Mouse (Mus musculus) myocyte (in vitro differentiated cells): ENCODE results near the gene Ccdc155. TPM values are rescaled to one million over a fixed set of nuclear protein-coding genes. Genes with fewer than 3 reads are reported as not detected.
"Not testable (repeated sequence)": the region's sequence is repeated elsewhere in the genome, so short reads cannot be mapped to it uniquely, and the experiment has no call there.

Source experiments
- H3K27me3 ChIP-seq: one replicate; pipeline ENCODE4 v1.6.1; 2011; ENCODE audit not compliant: control insufficient read depth, insufficient read depth, insufficient read length
- H3K36me3 ChIP-seq: one replicate; pipeline ENCODE4 v1.6.1; 2011; ENCODE audit not compliant: control insufficient read depth, insufficient read depth
- H3K4me2 ChIP-seq: one replicate; pipeline ENCODE4 v1.6.1; 2011; ENCODE audit warnings: low read depth, control low read depth
- H3K4me3 ChIP-seq: one replicate; pipeline ENCODE4 v1.5.1; 2011; ENCODE audit warnings: mild to moderate bottlenecking, control low read depth, moderate library complexity
- H3K79me2 ChIP-seq: one replicate; pipeline ENCODE4 v1.6.1; 2011; ENCODE audit not compliant: control insufficient read depth, insufficient read depth
- H3ac ChIP-seq: one replicate; pipeline ENCODE4 v1.6.1; 2011; ENCODE audit not compliant: control insufficient read depth, insufficient read length
- CEBPB ChIP-seq: IDR thresholded peaks from 2 replicates; pipeline ENCODE4 v1.6.1; 2011; ENCODE audit warnings: mild to moderate bottlenecking, moderate library complexity; ENCODE audit not compliant: poor library complexity, insufficient read depth, severe bottlenecking
- E2F4 ChIP-seq: IDR thresholded peaks from one replicate; pipeline ENCODE4 v1.6.1; 2011; ENCODE audit warnings: mild to moderate bottlenecking, control low read depth, moderate library complexity; ENCODE audit not compliant: insufficient read depth
- MAX ChIP-seq: IDR thresholded peaks from one replicate; pipeline ENCODE4 v1.6.1; 2011; ENCODE audit warnings: low read depth, mild to moderate bottlenecking, control low read depth
- MYOD1 ChIP-seq, 3 experiments: IDR thresholded peaks; one replicate each; pipeline ENCODE4 v1.6.1; 2011; ENCODE audit warnings: control low read depth in 2 of 3, low read depth in 2 of 3, mild to moderate bottlenecking in 2 of 3, moderate library complexity in 1 of 3; ENCODE audit not compliant: insufficient read length in 2 of 3, control insufficient read depth in 1 of 3
- MYOG ChIP-seq, 3 experiments: IDR thresholded peaks; one replicate each; pipeline ENCODE4 v1.6.1; 2011; ENCODE audit warnings: control low read depth in 2 of 3, low read depth in 2 of 3, mild to moderate bottlenecking in 2 of 3; ENCODE audit not compliant: insufficient read length in 2 of 3, control insufficient read depth in 1 of 3, insufficient read depth in 1 of 3
- POLR2A ChIP-seq: IDR thresholded peaks from one replicate; pipeline ENCODE4 v1.6.1; 2011; ENCODE audit warnings: low read depth, mild to moderate bottlenecking, control low read depth, moderate library complexity; ENCODE audit not compliant: insufficient read length
- POLR2AphosphoS2 ChIP-seq: IDR thresholded peaks from one replicate; pipeline ENCODE4 v1.6.1; 2011; ENCODE audit warnings: low read depth, control low read depth; ENCODE audit not compliant: insufficient read length
- REST ChIP-seq: IDR thresholded peaks from one replicate; pipeline ENCODE4 v1.6.1; 2011; ENCODE audit warnings: mild to moderate bottlenecking, control low read depth, moderate library complexity; ENCODE audit not compliant: insufficient read depth, insufficient read length
- SRF ChIP-seq: IDR thresholded peaks from one replicate; pipeline ENCODE4 v1.6.1; 2011; ENCODE audit warnings: low read depth; ENCODE audit not compliant: control insufficient read depth, insufficient read length
- TCF12 ChIP-seq: IDR thresholded peaks from one replicate; pipeline ENCODE4 v1.6.1; 2011; ENCODE audit warnings: mild to moderate bottlenecking, control low read depth; ENCODE audit not compliant: poor library complexity, insufficient read depth, severe bottlenecking
- TCF3 ChIP-seq: IDR thresholded peaks from one replicate; pipeline ENCODE4 v1.6.1; 2011; ENCODE audit warnings: low read depth, control low read depth; ENCODE audit not compliant: insufficient read length
- USF1 ChIP-seq: IDR thresholded peaks from one replicate; pipeline ENCODE4 v1.6.1; 2011; ENCODE audit warnings: low read depth, mild to moderate bottlenecking, control low read depth, moderate library complexity
- polyA plus RNA-seq: library from polyadenylated mRNA; unstranded; fragments of >200 nt; fragmentation: generic; extraction: Trizol; gene quantifications from one replicate; pipeline ENCODE4 v1.2.1, GENCODE M21; 2012; ENCODE audit warnings: missing spikeins

The Ccdc155 gene
- polyA plus RNA-seq, 1 experiment: 2.2 TPM

DNA sequence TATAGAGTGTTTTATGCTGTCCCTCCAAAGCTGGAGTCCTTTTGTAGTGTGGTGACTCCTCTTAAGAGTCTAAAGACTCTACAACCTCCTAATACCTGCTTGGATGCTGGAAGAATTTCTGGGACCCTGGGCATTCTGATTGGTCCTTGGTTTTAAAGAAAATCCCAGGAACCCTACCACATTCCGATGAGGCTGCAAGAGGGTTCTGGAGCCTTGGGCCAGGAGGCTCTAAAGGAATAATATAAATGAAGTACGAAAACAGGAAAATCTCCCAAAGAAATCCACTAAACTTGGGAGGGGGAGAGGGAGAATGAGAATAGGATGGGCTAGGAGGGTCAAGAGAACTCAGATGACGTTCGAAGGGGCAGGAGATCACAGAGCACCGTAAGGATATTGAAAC, 51.1 kb downstream of the Ccdc155 start:
- H3K27me3 ChIP-seq: no peaks in the 10 kb centered on the region
- H3K4me3 ChIP-seq: peak overlapping the region; percentile 86
- TF ChIP-seq POLR2AphosphoS2: no peak
- no peak for TF ChIP-seq TCF12
- no peak for TF ChIP-seq REST
- no peak for TF ChIP-seq CEBPB
- TF ChIP-seq POLR2A: no peak
- no peak for TF ChIP-seq SRF
- no peak for TF ChIP-seq E2F4
- TF ChIP-seq TCF3: no peak
- no peak for TF ChIP-seq MYOG (IDR thresholded peaks at IDR 0.05; ENCODE audit: control insufficient read depth in 1 of 3, insufficient read depth in 1 of 3, insufficient read length in 2 of 3, low read depth in 2 of 3)
- no peak for TF ChIP-seq MAX
- no peak for TF ChIP-seq MYOD1 (IDR thresholded peaks at IDR 0.05; ENCODE audit: control insufficient read depth in 1 of 3, insufficient read length in 2 of 3, low read depth in 2 of 3)
- no peak for TF ChIP-seq USF1

DNA sequence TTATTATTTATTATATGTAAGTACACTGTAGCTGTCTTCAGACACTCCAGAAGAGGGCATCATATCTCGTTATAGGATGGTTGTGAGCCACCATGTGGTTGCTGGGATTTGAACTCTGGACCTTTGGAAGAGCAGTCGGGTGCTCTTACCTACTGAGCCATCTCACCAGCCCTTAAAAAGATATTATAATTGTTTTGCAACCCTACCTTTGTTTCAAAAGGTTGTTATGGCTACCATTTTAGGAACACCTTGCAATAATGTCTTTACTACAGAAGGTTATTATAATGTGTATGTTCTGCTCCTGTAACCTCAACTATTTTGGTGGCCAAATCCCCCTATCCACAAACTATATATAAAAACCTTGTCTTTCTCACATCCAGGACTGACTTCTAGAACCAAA, 51.6 kb downstream of the Ccdc155 start:
- Histone ChIP-seq H3K4me2 (peak overlapping the region; percentile 97), H3K4me3 (peak overlapping the region; percentile 86)
- not testable (repeated sequence) for H3ac ChIP-seq, H3K27me3 ChIP-seq, H3K36me3 ChIP-seq, H3K79me2 ChIP-seq

More for the DNA sequence above, 51.1 kb downstream of the Ccdc155 start:
- peak overlapping the region; percentile 20 for H3ac ChIP-seq
- H3K79me2 ChIP-seq: peaks cover 3% of the 10 kb centered on the region
- no peaks in the 10 kb centered on the region for H3K36me3 ChIP-seq
- peak overlapping the region; percentile 97 for H3K4me2 ChIP-seq

DNA sequence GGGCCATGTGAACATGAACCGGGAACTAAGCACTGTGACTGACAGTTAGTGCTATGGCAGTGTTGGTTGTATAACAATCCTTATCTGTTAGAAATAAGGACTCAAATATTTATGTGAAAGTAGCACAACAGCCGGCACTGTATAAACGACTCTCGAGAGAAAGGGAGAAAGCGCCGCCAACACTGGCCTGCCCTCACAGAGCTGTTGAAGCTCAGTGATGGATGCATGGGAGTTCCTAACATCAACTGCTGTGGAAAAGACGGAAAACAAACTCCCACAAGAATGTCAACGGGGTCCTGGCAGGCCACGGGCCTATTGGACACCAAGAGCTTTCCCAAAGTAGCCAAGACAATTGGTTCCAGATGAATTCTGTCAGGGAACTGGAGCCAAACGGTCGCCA, 53.4 kb downstream of the Ccdc155 start:
- no peaks in the 10 kb centered on the region for H3K36me3 ChIP-seq
- no peak overlapping the region for H3K4me2 ChIP-seq
- no peak overlapping the region for H3ac ChIP-seq
- no peak overlapping the region for H3K4me3 ChIP-seq
- peaks cover 3% of the 10 kb centered on the region for H3K79me2 ChIP-seq
- H3K27me3 ChIP-seq: no peaks in the 10 kb centered on the region
- TF ChIP-seq CEBPB: no peak
- no peak for TF ChIP-seq REST
- TF ChIP-seq TCF12: no peak
- TF ChIP-seq POLR2AphosphoS2: no peak
- TF ChIP-seq SRF: no peak
- no peak for TF ChIP-seq MAX
- TF ChIP-seq USF1: no peak
- no peak for TF ChIP-seq MYOD1 (IDR thresholded peaks at IDR 0.05; ENCODE audit: control insufficient read depth in 1 of 3, insufficient read length in 2 of 3, low read depth in 2 of 3)
- no peak for TF ChIP-seq TCF3
- no peak for TF ChIP-seq E2F4
- TF ChIP-seq POLR2A: no peak
- TF ChIP-seq MYOG (IDR thresholded peaks at IDR 0.05; ENCODE audit: control insufficient read depth in 1 of 3, insufficient read depth in 1 of 3, insufficient read length in 2 of 3, low read depth in 2 of 3): no peak

DNA sequence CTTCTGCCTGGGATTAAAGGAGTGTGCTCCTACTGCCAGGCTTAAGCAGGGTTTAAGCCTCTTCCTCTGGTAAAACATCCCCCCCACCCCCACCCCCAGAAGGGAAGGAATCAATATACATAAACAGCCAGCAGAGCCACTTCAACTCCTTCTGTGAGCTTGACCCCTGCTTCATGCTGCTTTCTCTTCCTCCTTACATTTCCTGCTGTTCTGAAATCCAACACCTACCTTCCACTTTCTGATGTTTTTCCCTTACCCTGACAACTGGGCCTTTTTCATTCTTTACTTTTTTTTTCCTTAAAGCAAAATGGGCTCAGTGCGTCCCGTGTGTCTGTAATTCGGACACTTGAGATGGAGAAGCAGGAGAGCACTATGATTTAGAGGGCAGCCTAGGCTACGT, 54.4 kb downstream of the Ccdc155 start:
- Histone ChIP-seq H3K36me3 (no peaks in the 10 kb centered on the region), H3K4me2 (no peak overlapping the region), H3K27me3 (no peaks in the 10 kb centered on the region), H3ac (no peak overlapping the region), H3K4me3 (no peak overlapping the region), H3K79me2 (peaks cover 3% of the 10 kb centered on the region)
- TF ChIP-seq POLR2A (no peak), REST (no peak)

DNA sequence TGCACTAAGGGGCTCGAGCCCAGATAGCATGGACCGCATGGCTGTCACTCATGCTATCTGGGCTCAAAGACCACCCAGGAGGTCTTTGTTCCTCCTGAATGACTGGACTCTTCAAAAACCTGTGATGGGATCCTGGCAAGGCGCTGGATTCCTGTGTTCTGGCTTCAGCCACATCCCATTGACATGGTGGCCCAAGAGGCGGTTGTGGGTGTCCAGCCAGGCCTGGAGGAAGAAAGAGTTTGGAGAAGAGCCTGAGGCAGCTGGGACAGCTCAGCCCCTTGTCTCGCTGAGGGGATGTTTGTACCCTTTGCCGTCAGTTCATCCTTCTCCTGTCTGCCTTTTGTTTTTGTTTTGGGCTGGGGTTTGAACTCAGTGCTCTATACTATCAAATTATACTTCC, 55.1 kb downstream of the Ccdc155 start:
- H3ac ChIP-seq: no peak overlapping the region
- no peak overlapping the region for H3K4me3 ChIP-seq
- no peak overlapping the region for H3K4me2 ChIP-seq
- no peaks in the 10 kb centered on the region for H3K36me3 ChIP-seq
- TF ChIP-seq E2F4 (no peak), MYOD1 (IDR thresholded peaks at IDR 0.05; ENCODE audit: control insufficient read depth in 1 of 3, insufficient read length in 2 of 3, low read depth in 2 of 3) (no peak), USF1 (no peak), MAX (no peak), TCF12 (no peak), REST (no peak), POLR2AphosphoS2 (no peak)
- no peaks in the 10 kb centered on the region for H3K27me3 ChIP-seq
- peaks cover 3% of the 10 kb centered on the region for H3K79me2 ChIP-seq
